Mouse (Mus musculus) induced T-regulatory cell, adult 2 months (primary cell): Measurements from ENCODE around the gene Jade1.

Experiments
- DNase-seq: peaks from one replicate; pipeline ENCODE4 v3.0.0-alpha.2; 2012; ENCODE audit warnings: low read depth

The Jade1 gene

DNA sequence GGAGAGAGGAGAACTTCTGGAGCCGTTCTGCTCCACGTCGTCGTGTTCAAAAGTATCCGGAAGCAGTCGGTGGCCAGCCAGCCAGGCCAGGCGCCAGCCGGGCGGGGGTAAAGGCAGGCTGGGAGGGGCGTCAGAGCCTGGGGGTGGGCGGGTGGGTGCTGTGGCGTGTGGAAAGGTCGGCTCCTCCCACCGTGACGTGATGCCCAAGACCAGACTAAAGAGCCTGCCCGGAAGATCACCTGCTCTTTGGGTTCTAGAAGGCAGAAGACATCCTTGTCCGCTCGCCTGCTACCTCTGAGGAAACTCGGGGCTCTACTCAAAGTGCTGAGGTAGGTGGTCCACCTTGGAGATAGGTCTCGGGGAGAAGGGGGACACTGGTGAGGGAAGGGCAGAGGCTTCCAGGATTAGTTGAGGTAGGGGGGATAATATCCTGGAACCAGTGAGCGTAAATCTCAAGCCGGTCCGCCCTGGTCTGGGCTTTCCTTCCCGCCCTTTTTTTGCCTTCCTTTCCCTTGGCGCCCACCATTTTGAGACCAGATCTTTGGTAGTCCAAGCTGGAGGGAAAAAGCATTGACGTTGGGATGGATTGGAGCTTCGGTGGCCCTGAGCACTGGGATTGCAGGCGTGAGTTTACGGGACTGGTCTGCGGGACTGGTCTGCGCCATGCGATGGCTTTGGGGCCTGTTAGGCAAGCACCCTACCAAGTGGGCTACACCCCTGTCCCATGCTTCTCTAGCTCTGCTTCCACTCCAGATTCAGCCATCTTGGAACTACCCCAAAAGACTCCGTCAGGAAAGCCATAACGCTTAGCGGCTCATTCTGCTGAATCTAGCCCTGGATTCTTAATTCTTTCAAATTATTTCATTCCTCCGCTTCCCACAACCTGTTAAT, at the start of gene Jade1:
Gene Jade1 (plus strand): TSS at position 241 of the 891 bp plus-strand sequence.
- no peak for DNase-seq

DNA sequence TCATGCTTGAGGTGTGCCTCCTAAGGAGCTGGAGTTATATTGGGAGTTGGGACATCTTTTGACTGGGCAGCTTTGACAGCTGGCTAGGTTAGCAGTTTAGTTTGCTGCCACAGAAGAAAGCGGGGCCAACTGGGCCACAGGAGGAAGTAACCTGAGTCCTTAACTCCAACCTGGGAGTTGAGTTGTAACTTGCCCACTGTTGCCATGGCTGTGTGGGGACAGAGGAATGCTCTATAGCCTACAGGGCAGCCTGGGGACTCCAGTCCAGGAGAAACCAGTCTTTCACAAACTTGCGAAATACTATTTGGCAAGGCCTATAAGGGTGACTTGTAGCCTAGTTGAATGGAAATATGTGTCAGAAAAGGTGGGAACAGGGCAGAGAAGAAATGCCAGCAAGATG, 46.1 kb upstream of the Jade1 start:
- no peak for DNase-seq

DNA sequence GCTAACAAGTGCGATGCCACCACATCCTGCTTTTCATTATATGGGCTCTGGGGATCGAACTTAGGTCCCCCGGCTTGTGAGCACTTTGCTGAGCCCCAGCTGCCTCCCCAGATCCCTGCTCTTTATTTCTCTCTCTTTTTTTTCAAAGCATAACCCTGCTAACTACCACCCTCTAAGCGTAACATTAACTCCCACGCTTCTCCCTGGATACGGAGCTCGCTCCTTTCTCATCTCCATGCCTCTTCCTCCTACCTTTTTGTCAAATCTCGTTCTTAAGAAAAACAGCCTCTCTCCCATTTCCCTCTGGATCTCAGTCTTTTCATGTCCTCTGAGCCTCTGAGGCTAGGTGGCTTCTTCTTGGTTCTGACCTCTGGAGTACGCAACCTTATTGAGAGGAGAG, 45.3 kb upstream of the Jade1 start:
- no peak for DNase-seq

DNA sequence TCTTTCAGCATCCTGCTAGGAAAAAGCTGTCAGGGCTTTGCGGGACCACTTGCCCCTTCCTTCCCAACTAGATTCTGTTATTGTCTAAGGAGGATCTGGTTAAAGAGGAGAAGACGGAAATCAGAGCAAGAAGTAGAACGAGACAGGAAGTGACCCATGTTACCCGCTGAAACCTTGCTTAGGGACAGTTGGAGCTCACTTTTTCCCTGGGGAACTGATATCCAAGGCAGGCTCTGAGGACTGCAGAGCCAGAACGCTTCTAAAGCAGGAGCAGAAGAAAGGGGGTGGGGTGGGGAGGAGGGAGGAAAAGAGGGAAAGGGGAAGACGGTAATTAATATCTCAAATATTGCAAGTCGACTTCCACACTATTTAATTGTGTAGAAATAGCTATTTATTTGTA, 44.8 kb upstream of the Jade1 start:
- DNase-seq, result no peak

DNA sequence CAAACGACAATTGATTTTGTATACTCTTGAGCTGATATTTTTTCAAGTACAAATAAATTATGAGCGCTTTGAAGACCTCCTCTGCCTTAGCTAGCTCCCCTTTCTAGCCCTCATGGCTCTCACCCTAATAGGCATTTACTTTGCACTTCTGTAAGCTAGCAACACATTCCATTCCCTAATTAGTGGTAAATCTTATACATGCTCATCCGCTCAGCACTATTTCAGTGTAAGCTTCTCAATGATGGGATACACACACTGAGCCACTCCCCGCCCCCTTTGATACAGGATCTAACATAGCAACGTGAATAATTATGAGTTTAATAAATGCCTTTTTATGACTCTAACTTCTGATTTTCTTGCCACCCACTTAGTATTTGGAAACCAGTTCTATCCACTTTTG, 41.5 kb upstream of the Jade1 start:
- no peak for DNase-seq

DNA sequence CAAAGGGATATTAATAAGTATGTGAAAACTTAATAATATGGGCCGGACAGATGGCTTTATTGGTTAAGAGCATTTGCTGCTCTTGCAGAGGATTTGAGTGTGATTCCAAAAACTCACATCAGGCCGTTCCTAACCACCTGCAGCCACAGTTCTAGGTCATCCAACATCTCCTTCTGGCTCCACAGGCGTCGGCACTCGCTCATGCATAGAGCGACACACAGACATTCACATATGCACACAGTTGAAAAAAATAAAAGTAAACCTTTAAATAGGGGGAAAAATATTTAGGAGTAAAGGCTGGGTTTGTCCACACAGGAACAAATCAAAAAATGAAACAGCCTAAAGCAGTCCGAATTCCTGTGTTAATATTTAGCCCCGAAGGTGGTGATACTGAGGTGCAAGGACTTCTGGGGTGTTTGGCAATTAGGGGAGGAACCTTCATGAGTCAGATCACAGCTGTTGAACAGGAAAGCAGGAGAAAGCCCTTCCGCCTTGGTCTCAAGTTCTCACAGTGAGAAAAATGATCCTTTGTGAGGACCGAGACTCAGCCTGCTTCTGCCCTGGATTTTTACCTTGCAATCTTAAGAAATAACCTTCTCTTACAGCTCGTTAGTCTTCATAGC, 40.7 kb upstream of the Jade1 start:
- DNase-seq, result no peak

DNA sequence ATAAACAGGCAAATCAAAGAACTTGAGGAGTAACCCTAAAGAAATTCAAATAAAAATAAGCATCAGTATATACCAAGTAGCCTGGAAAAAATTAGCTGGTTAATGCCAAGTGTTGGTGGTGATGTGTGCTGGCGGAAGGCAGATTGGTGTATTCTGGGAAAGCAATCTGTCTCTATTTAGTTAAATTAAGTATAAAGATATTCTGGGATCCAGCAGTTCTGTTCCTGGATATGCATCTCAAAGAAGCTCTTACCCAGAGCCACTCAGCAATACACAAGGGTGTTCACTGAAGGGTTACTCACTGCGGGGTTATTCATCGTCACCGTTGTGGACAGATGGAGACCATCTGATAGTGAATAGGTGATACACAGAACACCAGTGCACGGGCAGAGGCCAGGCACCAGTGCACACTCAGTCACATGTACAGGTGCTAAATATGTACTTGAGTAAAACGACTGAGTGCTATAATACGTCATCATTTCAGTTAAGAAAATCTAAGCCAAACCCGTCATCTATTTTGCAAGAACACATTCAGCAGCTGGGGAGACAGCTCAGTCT, 38.5 kb upstream of the Jade1 start:
- DNase-seq, result no peak

DNA sequence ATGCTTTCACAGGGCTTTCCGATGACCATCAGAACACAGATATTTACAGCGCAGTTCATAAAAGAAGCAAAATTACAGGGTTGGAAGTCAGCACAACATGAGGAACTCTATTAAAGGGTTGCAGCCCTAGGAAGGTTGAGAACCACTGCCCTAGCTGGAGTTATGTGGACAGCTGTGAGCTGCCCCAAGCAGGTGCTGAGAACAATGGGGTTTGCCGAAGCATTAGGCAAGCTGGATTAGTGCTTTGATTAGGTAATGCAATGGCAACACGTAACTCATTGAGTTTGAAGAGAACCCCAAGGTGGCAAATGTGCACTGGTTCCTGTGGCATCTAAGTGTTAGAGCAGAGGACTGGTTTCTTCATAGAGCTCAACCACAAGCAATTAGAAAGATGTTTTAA, 34.6 kb upstream of the Jade1 start:
- DNase-seq, result no peak

DNA sequence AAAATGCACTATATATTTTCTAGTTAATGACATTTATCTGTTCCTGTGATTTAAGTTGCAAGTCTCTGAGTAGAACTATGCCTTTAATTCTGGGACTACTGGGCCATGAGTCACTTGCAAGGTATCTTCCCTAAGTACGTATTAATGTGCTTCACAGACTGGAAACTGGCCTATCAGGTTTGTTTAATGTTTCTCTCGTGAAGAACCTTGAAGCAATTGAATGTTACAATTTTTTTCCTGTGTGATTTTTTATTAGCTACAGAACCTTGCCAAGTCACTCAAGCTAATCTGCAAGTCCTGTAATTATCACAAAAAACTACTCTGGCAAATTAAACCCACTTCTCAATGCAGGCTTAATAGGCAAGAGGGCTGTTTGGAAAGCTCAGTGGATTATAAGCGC, 33.8 kb upstream of the Jade1 start:
- no peak for DNase-seq

DNA sequence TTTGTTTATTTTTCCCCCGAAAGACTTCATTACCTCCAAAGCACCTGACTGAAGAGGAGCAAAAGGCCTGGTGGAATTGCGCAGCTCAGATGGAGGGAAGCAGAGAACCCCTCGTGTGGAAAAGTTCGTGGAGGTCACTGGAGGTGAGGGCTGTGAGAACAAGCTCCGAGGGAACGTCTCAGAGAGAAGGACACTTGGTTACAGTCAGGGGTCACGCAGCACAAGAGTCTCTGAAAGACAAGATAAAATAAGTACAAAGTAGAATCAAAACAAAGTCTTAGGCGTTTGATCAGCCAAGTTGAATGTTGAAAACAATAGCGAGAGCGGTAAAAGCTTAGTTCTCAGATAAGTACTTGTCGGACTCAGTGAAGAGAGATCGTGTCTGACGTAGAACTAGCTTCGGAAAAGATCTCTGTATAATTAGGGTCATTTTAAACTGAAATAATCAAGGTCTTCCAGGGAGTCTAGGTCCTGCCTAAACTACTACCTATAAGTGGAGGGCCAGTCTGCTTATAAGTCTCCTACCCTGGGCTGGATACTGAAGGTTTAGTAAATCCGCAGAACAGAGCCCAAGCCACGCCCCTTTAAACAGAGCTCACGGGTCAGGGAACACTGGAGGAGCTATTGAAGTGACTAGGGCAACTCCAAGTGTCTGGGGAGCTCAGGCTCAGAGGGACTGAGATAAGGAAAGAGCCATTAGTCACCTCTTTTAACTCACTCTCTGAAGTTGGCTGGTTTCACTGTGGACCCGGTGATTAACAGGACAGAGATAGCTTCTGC, 33.1 kb upstream of the Jade1 start:
- no peak for DNase-seq

DNA sequence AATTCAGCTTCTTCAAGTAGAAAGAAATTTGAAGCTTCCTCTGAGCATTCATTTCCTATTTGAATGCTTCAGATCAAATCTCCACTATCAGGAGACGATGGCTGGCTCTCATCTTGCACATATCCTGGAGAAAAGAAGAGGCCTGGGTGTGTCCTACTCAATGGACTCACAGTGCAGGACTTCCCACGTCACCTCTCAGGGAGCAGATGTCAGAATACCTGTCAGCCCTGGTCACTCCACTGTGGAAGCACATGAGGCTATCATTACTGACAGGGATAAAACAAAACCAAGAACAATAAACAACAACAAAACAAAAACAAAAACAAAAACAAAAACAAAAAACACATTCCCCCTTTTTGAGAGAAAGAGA, 32.5 kb upstream of the Jade1 start:
- no peak for DNase-seq

DNA sequence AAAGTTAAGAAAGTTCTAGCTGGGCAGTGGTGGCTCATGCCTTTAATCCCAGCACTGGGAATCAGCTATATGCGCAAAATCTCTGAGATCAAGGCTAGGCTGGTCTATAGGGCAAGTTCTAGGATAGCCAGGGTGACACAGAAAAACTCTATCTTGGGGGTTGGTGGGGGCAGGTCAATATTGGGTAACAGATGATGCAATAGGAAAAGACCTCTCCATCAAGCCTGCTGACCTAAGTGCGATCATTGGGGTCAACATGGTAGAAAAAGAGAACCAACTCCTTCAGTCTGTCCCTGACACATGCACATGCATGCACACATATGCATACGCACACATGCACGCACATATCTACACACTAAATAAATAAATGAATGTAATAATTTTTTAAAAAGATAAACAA, 32.1 kb upstream of the Jade1 start:
- no peak for DNase-seq

DNA sequence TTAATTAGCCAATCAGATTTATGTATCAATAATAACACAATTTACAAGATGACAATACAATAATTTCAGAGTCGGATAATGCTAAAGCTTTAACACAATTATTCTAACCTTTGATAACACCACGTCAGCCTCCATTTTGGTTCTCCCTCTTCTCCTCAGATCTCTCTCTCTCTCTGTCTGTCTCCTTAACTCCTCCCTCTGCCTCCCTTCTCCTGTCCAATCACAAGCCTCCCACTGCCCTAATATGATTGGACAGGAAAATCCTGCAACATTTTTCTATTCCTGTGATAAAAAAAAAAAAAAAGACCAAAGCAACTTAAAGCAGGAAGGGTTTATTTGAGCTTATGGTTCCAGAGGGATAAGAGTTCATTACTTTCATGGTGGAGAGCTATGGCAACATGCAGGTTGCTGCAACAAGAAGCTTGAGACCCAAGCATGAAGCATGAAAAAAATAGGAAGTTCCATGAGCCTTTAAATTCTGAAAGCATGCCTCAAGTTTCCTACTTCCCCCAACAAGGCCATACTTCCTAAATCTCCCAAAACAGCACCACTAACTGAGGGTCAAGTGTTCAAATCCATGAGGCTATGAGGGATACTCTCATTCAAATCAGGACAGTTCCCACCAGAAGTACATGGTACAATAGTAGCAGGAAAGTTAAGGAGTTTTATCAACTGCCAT, 27.1 kb upstream of the Jade1 start:
- no peak for DNase-seq

DNA sequence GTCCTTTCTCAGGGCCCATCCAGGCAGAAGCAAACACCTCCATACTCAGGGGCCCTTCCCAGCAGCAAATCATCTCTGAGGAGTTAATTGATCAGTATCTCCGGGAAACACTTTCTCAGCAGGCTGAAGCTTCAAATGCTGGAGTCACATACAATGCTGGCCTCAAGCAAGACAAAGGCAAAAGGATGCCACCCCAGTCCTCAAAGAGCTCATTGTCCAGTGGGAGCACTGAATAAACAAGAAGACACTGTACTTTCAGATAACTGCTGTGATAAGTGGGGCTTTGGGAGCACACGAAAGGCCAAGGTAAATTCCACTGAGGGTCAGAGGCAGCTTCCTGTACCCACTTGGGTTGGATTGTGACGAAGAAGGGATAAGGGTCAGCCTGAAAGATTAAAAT, 25.4 kb upstream of the Jade1 start:
- no peak for DNase-seq

DNA sequence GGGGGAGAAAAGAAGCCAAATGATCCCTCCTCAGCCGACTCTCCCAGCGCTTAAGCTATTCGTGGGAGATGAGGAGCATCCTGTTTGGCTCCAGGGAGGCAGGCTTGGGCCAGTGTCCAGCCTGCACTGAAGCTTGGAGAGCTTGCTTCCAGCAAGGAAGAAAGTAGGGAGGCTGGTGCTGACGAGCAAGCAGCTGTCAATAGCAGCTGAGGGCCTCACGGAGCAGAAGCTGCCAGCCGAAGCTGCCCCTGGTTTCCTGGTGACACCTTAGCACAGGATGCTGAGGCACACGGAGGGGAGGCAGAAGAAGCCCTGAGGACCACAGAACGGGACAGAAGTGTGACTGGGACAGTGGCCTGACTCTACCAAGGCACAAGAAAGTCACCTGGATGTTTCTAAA, 24.0 kb upstream of the Jade1 start:
- DNase-seq, result no peak

DNA sequence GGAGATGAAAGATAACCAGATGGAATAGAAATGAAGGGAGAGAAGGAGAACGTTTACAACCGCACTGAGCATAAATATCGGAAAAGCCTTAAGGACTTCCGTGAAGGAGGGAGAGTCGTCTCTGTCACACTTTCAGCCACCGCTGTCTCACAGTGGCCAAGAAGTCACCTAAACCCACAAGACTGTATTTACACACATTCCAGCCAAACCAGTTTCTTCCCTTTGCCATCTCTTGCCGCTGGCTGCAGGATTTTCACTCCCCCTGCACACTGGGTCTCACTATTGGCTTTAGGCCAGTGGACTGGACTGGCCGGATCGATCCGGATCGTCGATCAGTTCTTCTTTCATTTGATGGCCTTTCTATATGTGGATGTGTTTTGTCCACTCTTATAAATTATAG, 23.4 kb upstream of the Jade1 start:
- no peak for DNase-seq

DNA sequence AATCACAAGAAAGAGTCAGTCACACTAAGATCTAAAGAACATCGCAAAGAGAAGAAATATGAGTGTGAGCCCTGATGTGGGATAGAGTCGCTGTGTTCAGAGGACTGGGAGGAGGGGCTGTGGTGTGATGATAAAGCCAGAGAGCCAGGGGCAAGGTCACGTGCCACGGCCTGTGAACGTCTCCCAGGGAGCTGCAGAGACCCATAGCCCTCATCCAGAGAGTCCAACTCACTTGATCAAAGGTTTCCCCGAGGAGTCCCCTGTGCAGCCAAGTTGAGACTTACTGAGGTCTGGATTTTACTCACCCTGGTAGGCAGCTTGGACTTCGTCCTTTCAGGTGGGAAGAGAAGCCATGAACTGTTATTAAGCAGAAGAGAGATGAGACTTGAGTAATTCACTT, 21.9 kb upstream of the Jade1 start:
- no peak for DNase-seq

DNA sequence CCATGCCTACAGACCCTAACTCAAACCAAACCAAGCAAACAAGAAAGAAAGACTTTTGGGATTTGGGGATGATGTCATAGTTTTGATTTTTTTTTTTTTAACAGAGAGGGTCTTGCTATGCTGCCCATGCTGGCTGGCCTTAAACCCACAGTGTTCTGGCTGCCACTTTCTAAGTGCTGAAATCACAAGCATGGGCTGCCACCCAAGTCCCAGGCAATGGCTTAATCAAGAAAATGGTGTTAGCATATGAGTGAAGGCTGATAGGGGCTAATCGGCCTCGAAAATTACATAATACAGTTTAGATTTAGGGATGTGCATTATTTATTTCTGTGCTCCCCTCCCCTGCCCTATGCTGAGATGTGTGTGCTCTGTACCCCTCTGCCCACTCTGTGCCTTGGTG, 17.6 kb upstream of the Jade1 start:
- no peak for DNase-seq

DNA sequence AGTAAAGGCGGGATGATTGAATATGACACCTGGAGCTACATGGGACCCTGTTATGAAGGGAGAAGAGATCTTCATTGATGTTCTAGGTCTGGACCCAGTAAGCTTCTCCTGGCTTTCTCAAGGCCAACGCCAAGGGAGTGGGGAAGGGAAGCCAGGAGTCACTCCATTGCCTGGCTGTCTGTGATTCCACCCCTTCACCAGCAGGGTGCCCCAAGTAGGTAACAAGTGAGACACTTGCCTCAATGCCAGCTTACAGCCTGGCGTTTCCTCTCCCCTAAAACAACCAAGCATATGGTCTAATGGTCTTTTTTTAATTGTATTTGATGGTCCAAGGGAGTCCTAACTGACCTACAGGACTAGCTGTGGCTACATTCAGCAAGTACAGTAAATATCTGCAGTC, 14.2 kb upstream of the Jade1 start:
- DNase-seq, result peak; percentile 27

DNA sequence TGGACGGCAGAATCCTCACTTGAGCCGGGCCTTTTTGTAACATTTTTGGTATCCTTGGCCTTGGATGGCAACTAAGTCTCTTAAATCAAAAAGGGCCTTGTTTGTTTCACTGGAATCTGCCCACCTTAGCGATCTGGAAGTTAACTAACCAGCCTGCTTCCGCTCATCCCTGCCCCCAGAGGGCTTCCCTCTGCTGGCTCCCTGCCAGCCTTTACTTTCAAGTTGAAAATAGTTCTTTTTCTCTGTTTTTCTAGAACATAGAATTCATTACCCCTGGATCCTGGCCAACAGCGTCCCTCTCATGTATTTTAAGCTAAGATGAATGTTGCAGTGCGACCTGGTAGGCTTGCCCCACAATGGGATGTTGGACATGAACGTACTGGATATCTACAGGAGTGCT, 11.1 kb upstream of the Jade1 start:
- DNase-seq, result no peak

DNA sequence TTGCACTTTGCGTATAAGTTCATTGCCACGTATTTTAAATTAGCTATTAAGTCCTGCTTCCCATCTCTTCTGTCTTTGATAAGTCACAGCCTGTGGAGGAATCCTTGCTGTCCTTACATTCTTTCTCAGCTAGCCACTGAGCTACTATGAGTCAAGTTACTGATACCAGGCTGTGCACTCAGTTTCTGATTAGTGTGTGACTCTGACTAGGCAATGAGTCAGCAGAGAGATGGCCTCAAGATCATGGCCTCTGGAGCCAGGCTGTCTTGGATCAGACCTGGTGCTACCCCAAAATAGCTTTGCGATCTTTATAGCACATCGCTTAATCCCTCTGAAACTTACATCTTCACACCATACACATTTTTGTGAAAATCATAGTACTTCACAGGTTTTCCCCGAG, 8.2 kb upstream of the Jade1 start:
- DNase-seq, result no peak

DNA sequence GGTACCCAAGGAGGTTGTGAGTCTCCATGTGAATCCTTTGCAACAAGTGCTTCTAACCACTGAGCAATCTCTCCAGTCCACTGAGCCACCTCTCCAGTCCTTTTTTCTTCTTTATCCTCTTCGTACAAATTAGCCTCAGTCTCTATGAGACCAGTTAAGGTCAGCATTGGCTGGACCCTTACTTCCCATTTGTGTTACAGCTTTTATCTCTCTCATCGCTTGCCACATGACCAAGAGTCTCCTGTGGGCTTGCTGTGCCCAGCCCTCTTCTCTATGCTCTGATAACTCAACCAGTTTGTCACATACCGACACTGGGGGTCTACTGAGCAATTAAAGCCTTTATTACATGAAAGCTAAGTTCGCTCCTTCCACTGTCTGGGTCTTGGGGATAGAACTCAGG, 7.3 kb upstream of the Jade1 start:
- DNase-seq, result no peak
